Mouse (Mus musculus): ENCODE results near the gene Vmn1r111. TPM values are rescaled to one million over a fixed set of nuclear protein-coding genes. Genes with fewer than 3 reads are reported as not detected.
"Not testable (repeated sequence)": the region's sequence is repeated elsewhere in the genome, so short reads cannot be mapped to it uniquely, and the experiment has no call there.

Vmn1r111 gene
- polyA plus RNA-seq (2012; rRNA removed) = not detected in 2 replicates

DNA sequence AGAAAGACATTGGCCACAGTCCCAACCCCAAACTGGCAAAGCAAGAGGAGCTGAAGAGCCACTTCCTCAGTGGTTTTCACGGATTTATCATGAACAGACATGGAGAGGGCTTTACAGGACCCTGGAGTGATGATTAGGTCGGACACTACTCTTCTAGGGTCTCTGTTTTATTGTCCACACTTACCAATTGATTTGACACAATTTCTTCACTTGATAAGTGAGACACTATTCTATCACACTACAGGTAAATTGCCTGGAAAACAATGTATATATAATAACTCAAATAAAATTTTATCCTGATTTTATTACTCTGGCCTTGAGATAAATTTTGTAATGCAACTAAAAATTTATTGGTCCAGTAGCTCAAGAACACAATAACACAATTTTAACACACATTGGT, at the start of gene Vmn1r111:
Gene Vmn1r111, minus strand, starts transcription at position 101 of the 400 bp plus-strand sequence.
- H3K27me3 ChIP-seq (ENCODE audit: control insufficient read depth, insufficient read depth, low read length); H3K4me1 ChIP-seq (ENCODE audit: control insufficient read depth, insufficient read depth, insufficient read length, low read length); H3K27ac ChIP-seq (ENCODE audit: insufficient read depth, low read depth, low read length); H3K4me3 ChIP-seq (ENCODE audit: low read depth, low read length); H3K36me3 ChIP-seq (ENCODE audit: control insufficient read depth, insufficient read depth, low read length): not testable (repeated sequence)
- no CpG with 5 or more reads among the region's 2 CpGs for WGBS

- not testable (repeated sequence) for H3K4me3 ChIP-seq (ENCODE audit: low read depth, low read length); H3K36me3 ChIP-seq (ENCODE audit: control insufficient read depth, insufficient read depth, low read length); H3K27ac ChIP-seq (ENCODE audit: insufficient read depth, low read depth, low read length); H3K27me3 ChIP-seq (ENCODE audit: control insufficient read depth, insufficient read depth, low read length); H3K4me1 ChIP-seq (ENCODE audit: control insufficient read depth, insufficient read depth, insufficient read length, low read length)
- WGBS = no CpG with 5 or more reads among the region's 1 CpGs
Measured at GRCm38 (mm10) chr7:20730524-20730923, 27.5 kb upstream of the Vmn1r111 start, which contains the start of gene Gm10668. TSS of gene Gm10668 (minus strand) at chr7:20730624.

DNA sequence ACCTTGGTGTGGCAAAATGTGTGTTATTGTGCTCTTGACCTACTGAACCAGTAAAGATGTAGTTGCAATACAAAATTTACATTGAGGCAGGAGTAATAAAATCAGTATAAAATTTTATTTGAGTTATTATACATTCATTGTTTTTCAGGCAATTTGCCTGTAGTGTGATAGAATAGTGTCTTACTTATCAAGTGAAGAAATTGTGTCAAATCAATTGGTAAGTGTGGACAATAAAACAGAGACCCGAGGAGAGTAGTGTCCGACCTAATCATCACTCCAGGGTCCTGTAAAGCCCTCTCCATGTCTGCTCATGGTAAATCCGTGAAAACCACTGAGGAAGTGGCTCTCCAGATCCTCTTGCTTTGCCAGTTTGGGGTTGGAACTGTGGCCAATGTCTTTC, 34.4 kb downstream of the Vmn1r111 start, which contains the start of gene Vmn1r107:
Gene Vmn1r107, plus strand, starts transcription at position 301 of the 400 bp plus-strand sequence.
- no CpG with 5 or more reads among the region's 3 CpGs for WGBS
- not testable (repeated sequence) for H3K36me3 ChIP-seq (ENCODE audit: control insufficient read depth, insufficient read depth, low read length); H3K27me3 ChIP-seq (ENCODE audit: control insufficient read depth, insufficient read depth, low read length); H3K4me1 ChIP-seq (ENCODE audit: control insufficient read depth, insufficient read depth, insufficient read length, low read length); H3K4me3 ChIP-seq (ENCODE audit: low read depth, low read length); H3K27ac ChIP-seq (ENCODE audit: insufficient read depth, low read depth, low read length)

Other genes starting within 250 kb of the Vmn1r111 start
- not detected in 2 replicates for gene Gm10670, start 228.3 kb downstream of the Vmn1r111 start, polyA plus RNA-seq (2012; rRNA removed)
- gene Vmn1r103, start 192.7 kb downstream of the Vmn1r111 start, polyA plus RNA-seq (2012; rRNA removed) = not detected in 2 replicates
- gene Vmn1r104, start 169.4 kb downstream of the Vmn1r111 start, polyA plus RNA-seq (2012; rRNA removed) = not detected in 2 replicates
- gene Gm5726, start 157.5 kb downstream of the Vmn1r111 start, polyA plus RNA-seq (2012; rRNA removed) = not detected in 2 replicates
- gene Gm4141, start 127.0 kb downstream of the Vmn1r111 start, polyA plus RNA-seq (2012; rRNA removed) = not detected in 2 replicates
- not detected in 2 replicates for gene Gm4513, start 104.2 kb downstream of the Vmn1r111 start, polyA plus RNA-seq (2012; rRNA removed)
- not detected in 2 replicates for gene Vmn1r107, start 34.3 kb downstream of the Vmn1r111 start, polyA plus RNA-seq (2012; rRNA removed)
- gene Gm10668, start 27.4 kb upstream of the Vmn1r111 start, polyA plus RNA-seq (2012; rRNA removed) = not detected in 2 replicates
- not detected in 2 replicates for gene Vmn1r112, start 68.0 kb upstream of the Vmn1r111 start, polyA plus RNA-seq (2012; rRNA removed)
- gene Vmn1r113, start 84.1 kb upstream of the Vmn1r111 start, polyA plus RNA-seq (2012; rRNA removed) = not detected in 2 replicates
- not detected in 2 replicates for gene Vmn1r114, start 109.0 kb upstream of the Vmn1r111 start, polyA plus RNA-seq (2012; rRNA removed)
- not detected in 2 replicates for gene Vmn1r115, start 141.8 kb upstream of the Vmn1r111 start, polyA plus RNA-seq (2012; rRNA removed)
- gene Vmn1r116, start 169.0 kb upstream of the Vmn1r111 start, polyA plus RNA-seq (2012; rRNA removed) = not detected in 2 replicates
- gene Vmn1r117, start 180.9 kb upstream of the Vmn1r111 start, polyA plus RNA-seq (2012; rRNA removed) = not detected in 2 replicates
- gene Vmn1r118, start 209.1 kb upstream of the Vmn1r111 start, polyA plus RNA-seq (2012; rRNA removed) = not detected in 2 replicates

All from small intestine, adult 2 months (tissue).